Mouse (Mus musculus) liver, embryonic 15.5 days (tissue): ENCODE measurements around the gene Gm8947. TPM values are rescaled to one million over a fixed set of nuclear protein-coding genes. Genes with fewer than 3 reads are reported as not detected.

Experiments used
- ATAC-seq: fragments of 200-750 bp; cut with Nextera tagmentation; 2 replicates; pipeline ENCODE4 v1.8.0; 2017; ENCODE audit warnings: moderate number of reproducible peaks, mild to moderate bottlenecking, moderate library complexity; ENCODE audit not compliant: insufficient read depth
- H3K27ac ChIP-seq: fragments of 300-500 bp; sonication (generic); replicated peaks from 2 replicates; pipeline ENCODE4 v1.5.1; 2015; ENCODE audit warnings: mild to moderate bottlenecking, inconsistent platforms
- H3K27me3 ChIP-seq: fragments of 300-500 bp; sonication (generic); 2 replicates; pipeline ENCODE4 v1.6.1; 2015; ENCODE audit warnings: mild to moderate bottlenecking, inconsistent platforms
- H3K36me3 ChIP-seq: fragments of 300-500 bp; sonication (generic); replicated peaks from 2 replicates; pipeline ENCODE4 v1.6.1; 2015; ENCODE audit warnings: moderate library complexity, mild to moderate bottlenecking, inconsistent platforms
- H3K4me1 ChIP-seq: fragments of 300-500 bp; sonication (generic); replicated peaks from 2 replicates; pipeline ENCODE4 v1.6.1; 2015; ENCODE audit warnings: inconsistent platforms
- H3K4me2 ChIP-seq: fragments of 300-500 bp; sonication (generic); 2 replicates; pipeline ENCODE4 v1.6.1; 2015; ENCODE audit warnings: moderate library complexity, mild to moderate bottlenecking, inconsistent platforms
- H3K4me3 ChIP-seq: fragments of 300-500 bp; sonication (generic); replicated peaks from 2 replicates; pipeline ENCODE4 v1.5.1; 2015; ENCODE audit warnings: mild to moderate bottlenecking, inconsistent platforms
- H3K9ac ChIP-seq: fragments of 300-500 bp; sonication (generic); 2 replicates; pipeline ENCODE4 v1.6.1; 2015; ENCODE audit warnings: moderate library complexity, mild to moderate bottlenecking, inconsistent platforms
- H3K9me3 ChIP-seq: fragments of 300-500 bp; sonication (generic); replicated peaks from 2 replicates; pipeline ENCODE4 v1.6.1; 2016; ENCODE audit warnings: inconsistent platforms
- WGBS: fragments of 180-500 bp; shearing (Covaris S2); methylation state at CpG from one replicate; pipeline ENCODE4 v1.1.7; 2015; ENCODE audit warnings: mixed read lengths; ENCODE audit not compliant: insufficient replicate concordance; 5-methylcytosine and 5-hydroxymethylcytosine counted together
- polyA plus RNA-seq: library from polyadenylated mRNA; unstranded; fragments of >200 nt; fragmentation: Nextera tagmentation; extraction: Ambion mirVana; gene quantifications from 2 replicates; pipeline ENCODE4 v1.2.1, GENCODE M21; 2015

Gm8947 gene
- polyA plus RNA-seq, 1 experiment from 2014 or later = 1.3 TPM

GRCm38 (mm10) chr1:151228320-151228989 lies 36.3 kb downstream of the Gm8947 start:
- Histone ChIP-seq H3K4me1 (no peaks in the 10 kb centered on the region), H3K4me3 (no peak overlapping the region), H3K36me3 (no peaks in the 10 kb centered on the region), H3K27me3 (no peaks in the 10 kb centered on the region), H3K27ac (no peak overlapping the region), H3K9me3 (no peaks in the 10 kb centered on the region), H3K9ac (no peak overlapping the region), H3K4me2 (no peak overlapping the region)
- 35% methylated on average over 1 of the region's 1 CpGs for WGBS
- ATAC-seq = no peak

- Histone ChIP-seq H3K36me3 (no peaks in the 10 kb centered on the region), H3K4me1 (no peaks in the 10 kb centered on the region), H3K4me3 (no peak overlapping the region), H3K9ac (no peak overlapping the region), H3K27me3 (no peaks in the 10 kb centered on the region), H3K9me3 (no peaks in the 10 kb centered on the region), H3K27ac (no peak overlapping the region), H3K4me2 (no peak overlapping the region)
- no peak for ATAC-seq
- WGBS = 59% methylated on average over 3 of the region's 3 CpGs
These were observed 40.2 kb downstream of the Gm8947 start for GRCm38 (mm10) chr1:151232346-151232745.

GRCm38 (mm10) chr1:151233756-151234155 lies 41.6 kb downstream of the Gm8947 start:
- WGBS = 62% methylated on average over 3 of the region's 3 CpGs
- ATAC-seq = no peak
- H3K9me3 ChIP-seq = no peaks in the 10 kb centered on the region

GRCm38 (mm10) chr1:151235574-151235973 lies 43.4 kb downstream of the Gm8947 start:
- H3K27me3 ChIP-seq = no peaks in the 10 kb centered on the region
- H3K9me3 ChIP-seq = no peaks in the 10 kb centered on the region
- H3K27ac ChIP-seq = no peak overlapping the region
- WGBS = 59% methylated on average over 2 of the region's 2 CpGs
- no peak overlapping the region for H3K4me3 ChIP-seq
- H3K9ac ChIP-seq = no peak overlapping the region
- H3K4me2 ChIP-seq = no peak overlapping the region
- H3K4me1 ChIP-seq = peaks cover 7% of the 10 kb centered on the region; the same call in 1 of the 2 replicates
- no peak for ATAC-seq
- no peaks in the 10 kb centered on the region for H3K36me3 ChIP-seq

More at GRCm38 (mm10) chr1:151233756-151234155, 41.6 kb downstream of the Gm8947 start:
- Histone ChIP-seq H3K4me1 (peaks cover 7% of the 10 kb centered on the region; the same call in 1 of the 2 replicates), H3K9ac (no peak overlapping the region), H3K4me3 (no peak overlapping the region), H3K27ac (no peak overlapping the region), H3K27me3 (no peaks in the 10 kb centered on the region), H3K36me3 (no peaks in the 10 kb centered on the region), H3K4me2 (no peak overlapping the region)

GRCm38 (mm10) chr1:151236141-151236930 lies 44.2 kb downstream of the Gm8947 start:
- no peak overlapping the region for H3K4me3 ChIP-seq
- no peaks in the 10 kb centered on the region for H3K27me3 ChIP-seq
- H3K9ac ChIP-seq = no peak overlapping the region
- no peak for ATAC-seq
- H3K4me2 ChIP-seq = no peak overlapping the region
- no peaks in the 10 kb centered on the region for H3K9me3 ChIP-seq
- no peaks in the 10 kb centered on the region for H3K36me3 ChIP-seq
- H3K4me1 ChIP-seq = peaks cover 7% of the 10 kb centered on the region; the same call in 1 of the 2 replicates
- no peak overlapping the region for H3K27ac ChIP-seq
- WGBS = 56% methylated on average over 13 of the region's 13 CpGs

- WGBS = 64% methylated on average over 3 of the region's 3 CpGs
- no peaks in the 10 kb centered on the region for H3K9me3 ChIP-seq
- no peak overlapping the region for H3K9ac ChIP-seq
- H3K36me3 ChIP-seq = no peaks in the 10 kb centered on the region
- ATAC-seq = no peak
- H3K4me2 ChIP-seq = no peak overlapping the region
- H3K4me3 ChIP-seq = no peak overlapping the region
- H3K27ac ChIP-seq = no peak overlapping the region
- peaks cover 7% of the 10 kb centered on the region; the same call in 1 of the 2 replicates for H3K4me1 ChIP-seq
- no peaks in the 10 kb centered on the region for H3K27me3 ChIP-seq
These were observed 45.6 kb downstream of the Gm8947 start for GRCm38 (mm10) chr1:151237780-151238179.

GRCm38 (mm10) chr1:151243332-151243731 lies 51.2 kb downstream of the Gm8947 start:
- no peak overlapping the region for H3K9ac ChIP-seq
- ATAC-seq = no peak
- no peaks in the 10 kb centered on the region for H3K36me3 ChIP-seq
- no peaks in the 10 kb centered on the region for H3K27me3 ChIP-seq
- no peak overlapping the region for H3K27ac ChIP-seq
- no peak overlapping the region for H3K4me3 ChIP-seq
- H3K4me1 ChIP-seq = peaks cover 6% of the 10 kb centered on the region
- H3K4me2 ChIP-seq = no peak overlapping the region
- H3K9me3 ChIP-seq = no peaks in the 10 kb centered on the region
- WGBS = 59% methylated on average over 4 of the region's 4 CpGs

Other genes starting within 250 kb of the Gm8947 start
- gene Hmcn1, start 198.9 kb upstream of the Gm8947 start, polyA plus RNA-seq = 1.7 and 2.0 TPM in 2 replicates
- 1.9 and 2.2 TPM in 2 replicates for gene Gm47985, start 9.8 kb upstream of the Gm8947 start, polyA plus RNA-seq
- 0.74 and 0.82 TPM in 2 replicates for gene Gm47995, start 6.1 kb downstream of the Gm8947 start, polyA plus RNA-seq
- 0.39 and 1.0 TPM in 2 replicates for gene 3110040M04Rik, start 11.7 kb downstream of the Gm8947 start, polyA plus RNA-seq
- gene Gm47996, start 17.8 kb downstream of the Gm8947 start, polyA plus RNA-seq = 0.18 and 0.31 TPM in 2 replicates
- gene Ivns1abp, start 152.1 kb downstream of the Gm8947 start, polyA plus RNA-seq = 68.9 and 71.9 TPM in 2 replicates
- gene Swt1, start 236.1 kb downstream of the Gm8947 start, polyA plus RNA-seq = 12.1 and 15.4 TPM in 2 replicates
- 15.2 and 16.0 TPM in 2 replicates for gene Trmt1l, start 236.2 kb downstream of the Gm8947 start, polyA plus RNA-seq